ENCODE assay signal across 19 mouse cellular contexts in genomic region chr3:103445852-103446251, GRCm38 (mm10).
"Had no signal": no experiment of that assay in that cellular context is flagged by ENCODE, and none has a peak within 500 bp of the region (broad histone marks: within the 10 kb centered on the region; RNA-seq: fewer than 3 reads in every experiment).

No protein-coding gene starts in this region.

- H3K36me3 ChIP-seq: limb, embryonic 10.5 days; limb, embryonic 13.5 days; liver, embryonic 13.5 days; midbrain, embryonic 10.5 days; midbrain, embryonic 13.5 days; neural tube, embryonic 13.5 days had no signal

- H3K27me3 ChIP-seq: limb, embryonic 13.5 days; liver, embryonic 13.5 days; midbrain, embryonic 13.5 days; neural tube, embryonic 13.5 days had no signal

- H3K4me1 ChIP-seq: liver, embryonic 13.5 days; megakaryocyte, embryonic 14.5 days; midbrain, embryonic 10.5 days; midbrain, embryonic 13.5 days; neural tube, embryonic 13.5 days had no signal

- H3K9me3 ChIP-seq: limb, embryonic 10.5 days; limb, embryonic 13.5 days; liver, embryonic 13.5 days; megakaryocyte, embryonic 14.5 days; midbrain, embryonic 10.5 days; midbrain, embryonic 13.5 days; neural tube, embryonic 13.5 days had no signal

- H3K27ac ChIP-seq: kidney, postnatal 0 days; layer of hippocampus, adult 2 months; limb, embryonic 10.5 days; limb, embryonic 13.5 days; liver, embryonic 13.5 days; midbrain, embryonic 10.5 days; midbrain, embryonic 13.5 days; neural tube, embryonic 13.5 days had no signal

- ATAC-seq: midbrain, embryonic 13.5 days; midbrain, embryonic 16.5 days had no signal

- H3K4me2 ChIP-seq: limb, embryonic 13.5 days; liver, embryonic 13.5 days; midbrain, embryonic 13.5 days; neural tube, embryonic 13.5 days had no signal

- H3K9ac ChIP-seq: limb, embryonic 13.5 days; liver, embryonic 13.5 days; midbrain, embryonic 13.5 days; neural tube, embryonic 13.5 days had no signal

- DNase-seq: kidney, adult 2 months; kidney, postnatal 25 days; layer of hippocampus, adult 9-11 months; liver; liver, embryonic 13.5 days; lung, adult 2 months; thymus, adult 2 months; thymus, postnatal 14 days; thymus, postnatal 4 days had no signal

- H3K4me3 ChIP-seq: layer of hippocampus, adult 2 months; limb, embryonic 10.5 days; limb, embryonic 13.5 days; liver, embryonic 13.5 days; megakaryocyte, embryonic 14.5 days; midbrain, embryonic 10.5 days; midbrain, embryonic 13.5 days; myocyte; neural tube, embryonic 13.5 days had no signal
